Mouse (Mus musculus): ENCODE measurements around the gene Rtcb. TPM values are rescaled to one million over a fixed set of nuclear protein-coding genes. Genes with fewer than 3 reads are reported as not detected.

Gene Rtcb
- polyA plus RNA-seq, 1 experiment from 2014 or later = 63.0 TPM

Other genes with a start within 250 kb of the Rtcb start
- gene Pwp1, start 128.3 kb downstream of the Rtcb start, polyA plus RNA-seq (2018) = 15.8 to 40.9 TPM (median 22.5 TPM) in 3 replicates
- 11.4 to 15.1 TPM (median 12.8 TPM) in 3 replicates for gene Prdm4, start 40.7 kb downstream of the Rtcb start, polyA plus RNA-seq (2018)
- gene Ascl4, start 30.1 kb downstream of the Rtcb start, polyA plus RNA-seq (2018) = not detected in 3 replicates
- gene Bpifc, start 54.1 kb upstream of the Rtcb start, polyA plus RNA-seq (2018) = 0.07 TPM in 1 of 3 replicates, not detected in the others
- 13.1 to 21.3 TPM (median 16.4 TPM) in 3 replicates for gene Fbxo7, start 64.1 kb upstream of the Rtcb start, polyA plus RNA-seq (2018)

Data from macrophage (primary cell).